Mouse (Mus musculus) kidney, postnatal 36 days (tissue): Measurements from ENCODE around the gene Gramd1b.

Experiments
- DNase-seq, 2 experiments: peaks; one replicate each; pipeline ENCODE4 v3.0.0; 2021 to 2022; ENCODE audit warnings: mixed read lengths in 2 of 2

Gramd1b gene

DNA sequence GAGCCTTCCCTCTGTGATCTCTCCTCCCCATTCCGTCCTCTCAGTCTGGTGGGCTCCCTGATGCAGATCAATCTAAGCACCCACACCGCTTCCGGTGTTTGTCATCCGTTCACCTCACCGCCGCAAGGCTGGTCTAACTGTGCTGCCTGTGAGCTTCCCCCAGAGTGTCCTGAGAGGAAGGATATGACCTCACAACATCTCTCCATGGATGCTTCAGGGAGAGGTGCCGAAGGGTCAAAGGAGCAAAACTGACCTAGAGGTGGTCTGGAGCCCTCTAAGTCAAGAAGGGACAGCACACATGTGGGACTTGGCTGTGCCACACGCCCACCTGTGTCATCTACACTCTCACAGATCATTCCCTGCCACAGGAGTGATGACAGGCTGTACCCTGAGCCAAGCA is 228.8 kb downstream of the Gramd1b start:
- no peak for DNase-seq

DNA sequence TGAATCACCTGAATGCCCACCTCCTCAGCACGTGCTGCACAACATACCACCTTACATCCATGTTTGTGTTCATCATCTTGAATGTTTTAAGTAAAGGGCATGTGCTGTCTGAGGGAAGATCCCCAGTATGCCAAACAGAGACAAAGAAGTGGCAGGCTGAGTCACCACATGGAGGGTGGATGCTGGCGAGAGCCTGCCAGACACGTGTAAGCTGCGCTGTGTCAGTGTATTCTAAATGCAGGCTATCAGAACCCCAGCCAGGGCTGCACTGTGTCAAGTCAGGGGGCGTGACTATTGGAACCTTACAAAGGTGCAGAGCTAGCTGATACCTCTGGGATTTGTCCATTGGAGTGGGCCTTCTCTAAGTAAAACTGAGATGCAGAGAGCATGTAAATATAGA is 229.7 kb downstream of the Gramd1b start:
- DNase-seq, result no peak

DNA sequence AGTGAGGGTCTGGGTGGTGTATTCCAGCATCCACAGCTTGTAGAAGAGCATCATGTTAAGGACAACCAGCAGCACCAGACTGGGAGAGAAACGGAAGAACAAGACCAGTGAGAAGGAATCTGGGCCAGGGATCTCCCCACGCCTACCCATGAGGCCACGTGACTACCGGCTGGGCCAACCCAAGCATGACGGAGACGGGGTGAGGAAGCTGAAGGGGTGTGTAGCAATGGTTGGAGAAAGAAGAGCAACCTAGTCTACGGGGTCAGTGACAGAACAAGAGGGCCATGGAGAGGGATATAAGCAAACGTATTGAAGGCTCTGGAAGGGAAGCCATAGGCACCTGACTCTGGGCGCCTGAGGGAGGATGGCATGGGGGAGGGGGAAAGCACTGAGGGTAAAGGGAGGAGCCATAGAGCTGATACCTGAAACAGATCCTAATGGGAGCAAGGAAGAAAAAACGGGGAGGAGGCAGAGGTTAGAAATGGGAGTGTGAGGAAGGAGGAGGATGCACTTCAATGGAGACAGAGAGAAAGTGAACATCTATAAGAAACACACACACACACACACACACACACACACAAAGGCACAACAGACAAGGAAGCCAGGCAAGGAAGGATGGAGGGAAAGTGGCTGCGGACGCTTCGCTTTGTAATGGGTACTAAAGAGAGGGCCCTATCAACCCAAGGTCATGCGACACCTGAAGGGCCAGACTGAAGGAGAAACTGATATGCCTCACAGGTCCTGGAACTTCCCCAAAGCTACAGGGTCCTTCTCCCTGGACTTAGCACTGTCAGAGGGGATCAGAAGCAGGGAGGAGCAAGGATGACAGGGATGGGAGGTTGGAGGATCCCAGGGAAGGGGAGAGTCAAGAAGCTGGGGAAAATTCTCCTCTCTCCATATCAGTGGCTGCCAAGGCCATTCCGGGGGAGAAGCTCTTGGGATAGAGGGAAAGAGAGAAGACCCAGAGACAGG is 230.9 kb downstream of the Gramd1b start:
- peak; percentile 56 to 61 for DNase-seq

DNA sequence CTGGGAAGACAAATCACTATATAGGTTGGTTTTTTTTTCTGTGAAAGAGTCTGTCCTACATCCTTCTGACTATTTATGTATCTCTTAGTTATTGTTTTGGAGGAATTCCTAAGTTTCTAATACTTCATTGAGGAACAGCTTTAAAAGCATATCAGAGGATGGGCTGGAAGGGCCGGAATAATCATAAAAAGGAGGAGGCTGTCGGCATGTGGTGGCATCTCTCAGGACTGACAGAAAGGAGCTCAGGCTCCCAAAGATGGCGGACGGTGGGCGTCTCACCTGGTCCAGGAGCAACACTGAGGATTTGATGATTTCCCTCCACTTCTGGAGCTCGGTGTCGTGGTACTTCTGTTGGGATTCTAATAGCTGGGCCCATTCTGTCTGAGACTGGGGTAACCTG is 231.9 kb downstream of the Gramd1b start:
- no peak for DNase-seq

DNA sequence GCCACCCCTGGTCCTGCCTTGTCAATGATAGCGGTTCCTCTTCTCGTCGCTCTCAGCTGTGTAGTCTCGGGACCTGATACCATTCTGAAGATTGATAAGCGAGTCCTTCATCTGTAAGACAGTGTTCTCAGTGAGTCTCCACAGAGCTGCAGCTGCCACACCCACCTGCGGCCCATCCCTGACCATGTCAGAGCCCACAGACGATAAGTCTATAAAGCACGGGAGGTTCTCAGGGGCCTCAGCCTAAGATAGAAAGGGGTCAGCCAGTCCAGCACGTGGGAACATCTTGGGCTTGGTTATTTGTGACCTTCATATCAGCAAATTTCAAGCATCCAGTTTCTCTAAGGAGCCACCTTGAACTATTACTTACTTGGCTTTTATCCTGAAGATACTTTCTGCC is 233.2 kb downstream of the Gramd1b start:
- DNase-seq, result peak in 1 of 2 experiments; percentile 31

DNA sequence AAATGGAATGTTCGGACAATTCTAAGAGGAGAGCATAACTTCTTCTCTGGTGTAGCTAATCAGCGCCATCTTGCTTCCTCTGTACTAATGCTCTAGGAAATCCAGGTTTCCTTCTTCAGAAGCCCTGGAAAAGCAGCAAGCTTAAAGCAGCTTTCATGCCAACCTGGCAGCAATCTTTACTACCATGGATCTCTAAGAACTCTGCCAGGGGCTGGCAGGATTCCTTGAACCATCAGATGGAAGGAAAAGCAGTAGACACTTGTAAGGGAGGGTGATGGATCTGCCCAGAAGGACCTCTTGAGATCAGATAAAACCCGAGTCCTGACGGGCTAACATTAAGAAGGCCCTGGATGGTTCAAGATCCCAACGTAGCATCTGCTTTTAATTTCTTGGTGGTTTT is 234.9 kb downstream of the Gramd1b start:
- DNase-seq, result no peak

DNA sequence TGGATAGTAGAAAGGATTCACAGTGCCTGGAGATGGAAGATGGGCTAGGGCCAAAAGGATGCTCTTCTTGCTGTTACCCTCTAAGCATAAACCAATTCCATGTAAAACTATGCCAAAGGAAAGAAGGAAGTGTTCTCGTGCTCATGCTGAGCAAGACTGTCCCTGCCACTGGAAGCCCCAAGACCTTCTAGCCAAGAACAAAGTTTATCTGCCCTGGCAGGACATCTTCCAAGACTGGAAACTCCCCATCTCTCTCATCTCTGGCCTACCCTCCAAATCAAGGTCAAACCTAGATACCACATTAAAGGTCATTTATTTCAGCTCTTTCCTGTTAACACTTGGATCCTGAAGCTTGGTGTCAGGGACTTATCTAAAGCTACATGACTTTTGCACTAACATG is 236.3 kb downstream of the Gramd1b start:
- no peak for DNase-seq

DNA sequence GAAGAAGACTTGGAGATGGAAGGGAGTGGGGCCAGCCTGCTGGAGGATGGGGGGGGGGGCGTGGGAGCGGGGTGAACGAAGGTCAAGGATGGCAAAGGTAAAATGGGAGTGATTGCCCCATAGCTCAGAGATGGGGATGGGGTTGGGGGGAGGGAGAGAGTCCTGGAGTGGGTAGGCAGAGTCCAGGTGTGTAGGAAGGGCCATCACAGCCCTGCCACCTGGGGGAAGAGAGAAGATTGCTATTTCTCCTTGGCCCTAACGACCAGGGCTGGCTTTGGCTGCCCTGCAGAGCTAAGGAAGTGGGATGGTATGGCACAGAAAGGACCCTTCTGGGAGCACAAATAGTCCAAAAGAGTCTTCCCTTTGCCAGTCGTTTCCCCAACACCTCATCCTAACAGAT is 237.0 kb downstream of the Gramd1b start:
- no peak for DNase-seq

DNA sequence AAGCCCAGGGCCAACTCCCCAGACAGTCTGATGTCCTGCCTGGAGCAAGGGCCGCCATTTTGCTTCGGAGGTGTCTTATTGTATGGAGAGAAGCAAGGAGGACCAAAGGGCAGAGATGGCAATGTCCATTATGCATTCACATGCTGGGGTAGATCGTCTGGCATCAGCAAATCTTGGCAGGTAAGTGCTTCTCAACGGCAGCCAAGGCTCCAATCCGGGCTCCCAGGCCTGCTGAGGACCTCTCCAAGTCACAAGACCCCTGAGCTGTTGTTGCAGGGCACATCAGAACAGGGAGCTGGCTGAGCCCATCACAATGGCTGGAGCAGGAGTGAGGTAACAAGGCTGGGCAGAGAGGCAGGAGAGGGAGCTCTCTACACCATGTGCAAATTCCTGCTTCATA is 237.4 kb downstream of the Gramd1b start:
- DNase-seq, result no peak

DNA sequence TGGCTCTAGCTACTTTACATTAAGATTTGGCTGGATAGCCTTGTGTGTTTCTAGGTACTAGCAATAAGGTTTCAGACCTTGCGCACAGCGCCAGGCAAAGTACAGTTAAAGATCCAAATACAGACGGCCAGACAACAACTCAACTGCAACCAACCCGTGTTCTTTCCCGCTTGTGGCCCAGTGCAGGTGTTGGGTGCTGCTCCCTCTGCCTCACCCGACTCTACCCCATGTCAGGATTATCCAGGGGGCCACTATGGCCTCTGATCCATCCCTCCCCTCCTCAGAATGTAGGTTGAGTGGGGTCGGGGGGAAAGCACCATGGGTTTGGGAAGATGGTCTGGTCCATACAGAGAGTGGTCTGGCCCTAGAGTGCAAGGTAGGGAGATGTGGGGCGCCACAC is 237.9 kb downstream of the Gramd1b start:
- DNase-seq, result no peak

DNA sequence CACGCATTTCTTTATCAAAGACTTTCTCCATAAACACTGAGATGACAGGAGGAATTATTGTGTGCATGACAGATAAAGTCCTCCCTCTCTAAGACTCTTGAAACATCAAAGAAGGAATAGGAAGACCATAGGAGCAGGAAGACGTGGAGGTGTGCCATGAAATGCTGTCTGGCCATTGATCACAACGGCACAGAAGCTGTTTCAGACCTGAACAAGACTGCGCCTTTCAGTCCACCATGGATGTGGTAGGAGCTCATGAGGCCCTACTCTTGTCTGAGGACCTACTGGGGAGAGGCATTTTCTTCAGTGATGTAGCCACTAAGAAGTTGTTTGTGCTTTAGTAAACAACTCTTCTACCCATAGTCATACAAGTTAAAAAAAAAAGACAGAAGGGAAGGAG is 238.7 kb downstream of the Gramd1b start:
- DNase-seq, result no peak

DNA sequence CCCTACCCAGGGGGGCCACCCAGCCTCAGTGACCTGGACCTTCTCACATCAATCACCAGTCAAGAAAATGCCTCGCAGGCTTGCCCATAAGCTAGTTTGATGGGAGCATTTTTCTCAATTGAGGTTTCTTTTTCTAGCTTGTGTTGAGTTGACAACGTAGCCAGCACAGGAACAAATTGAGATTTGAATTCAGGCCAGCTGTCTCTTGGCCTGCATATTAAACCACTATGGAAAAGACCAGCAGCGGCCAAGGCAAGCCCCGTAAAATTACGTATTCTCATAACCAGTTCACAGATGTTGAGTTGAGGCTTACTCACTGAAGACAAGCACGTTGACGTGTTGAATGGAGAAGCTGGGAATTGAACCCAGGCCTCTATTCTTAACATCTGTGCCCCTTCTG is 248.2 kb downstream of the Gramd1b start:
- no peak for DNase-seq

DNA sequence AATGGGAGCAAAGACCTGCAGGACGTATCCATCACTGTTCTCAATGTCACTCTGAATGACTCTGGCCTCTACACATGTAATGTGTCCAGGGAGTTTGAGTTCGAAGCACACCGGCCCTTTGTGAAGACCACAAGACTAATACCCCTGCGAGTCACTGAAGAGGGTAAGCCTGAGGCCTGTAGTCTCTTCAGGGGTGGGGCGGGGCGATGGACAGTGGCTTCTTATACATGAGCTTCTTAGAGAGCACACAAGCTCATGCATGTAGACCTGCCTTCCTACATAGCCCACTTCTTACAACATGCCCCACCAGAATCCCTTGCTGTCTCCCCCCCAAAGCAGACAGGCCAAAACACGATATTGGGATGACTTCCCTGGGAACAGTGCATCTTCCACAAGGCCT is 251.7 kb downstream of the Gramd1b start:
- DNase-seq, result no peak

DNA sequence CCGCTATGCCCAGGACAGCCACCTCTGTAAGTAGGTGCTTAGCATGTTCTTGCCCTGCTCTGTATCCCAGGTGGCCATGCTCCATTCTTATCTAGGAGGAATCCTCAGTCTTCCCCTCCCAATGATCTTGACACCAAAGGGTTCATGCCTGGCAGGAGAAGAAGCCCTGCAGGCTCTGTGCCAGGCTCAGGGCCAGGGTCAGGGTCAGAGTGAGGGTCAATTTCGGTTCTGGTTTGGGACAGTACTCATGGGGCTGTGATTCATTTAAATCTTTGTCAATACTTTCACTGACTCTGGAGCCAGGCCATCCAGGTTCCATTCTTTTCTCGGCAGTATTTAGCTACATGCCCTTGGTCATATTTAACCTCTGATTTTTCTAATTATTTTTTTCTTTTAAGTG is 253.5 kb downstream of the Gramd1b start:
- no peak for DNase-seq

DNA sequence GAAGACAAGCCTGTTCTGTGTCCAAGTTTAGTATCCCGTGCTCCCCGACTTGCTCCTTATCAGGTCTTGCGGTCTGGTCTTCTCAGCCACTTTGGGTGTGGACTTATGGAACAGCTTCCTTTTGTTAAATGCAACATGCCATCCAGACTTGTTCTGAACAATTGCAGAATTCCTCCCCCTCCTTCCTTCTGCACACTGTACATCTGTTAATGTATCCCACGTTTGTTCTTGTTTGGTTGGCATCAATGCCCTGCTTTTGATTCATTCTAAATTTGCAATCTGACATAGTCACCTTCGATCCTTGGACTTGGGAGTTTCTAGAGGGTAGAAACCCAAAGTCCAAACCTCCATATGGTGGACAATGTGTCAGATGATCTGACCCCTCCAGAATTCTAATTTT is 255.3 kb downstream of the Gramd1b start:
- DNase-seq, result no peak

DNA sequence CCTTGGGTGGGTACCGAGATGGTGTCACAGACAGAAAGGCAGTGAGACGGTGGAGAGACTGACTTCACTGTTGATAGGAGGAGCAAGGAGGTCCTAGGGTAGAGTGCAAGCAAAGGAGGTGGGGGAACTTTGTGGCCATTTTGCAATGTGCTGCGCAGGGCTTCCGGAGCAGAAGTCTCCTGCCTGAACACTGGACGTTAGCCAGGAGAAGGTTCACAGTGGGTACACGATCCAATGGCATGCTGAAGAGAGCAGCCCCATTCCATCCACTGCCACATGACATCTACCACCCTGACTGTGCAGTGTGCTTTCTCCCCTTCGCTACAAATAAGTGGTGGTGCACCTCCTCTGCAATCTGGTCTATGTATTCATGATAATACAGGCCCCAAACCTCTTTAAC is 258.4 kb downstream of the Gramd1b start:
- no peak for DNase-seq

DNA sequence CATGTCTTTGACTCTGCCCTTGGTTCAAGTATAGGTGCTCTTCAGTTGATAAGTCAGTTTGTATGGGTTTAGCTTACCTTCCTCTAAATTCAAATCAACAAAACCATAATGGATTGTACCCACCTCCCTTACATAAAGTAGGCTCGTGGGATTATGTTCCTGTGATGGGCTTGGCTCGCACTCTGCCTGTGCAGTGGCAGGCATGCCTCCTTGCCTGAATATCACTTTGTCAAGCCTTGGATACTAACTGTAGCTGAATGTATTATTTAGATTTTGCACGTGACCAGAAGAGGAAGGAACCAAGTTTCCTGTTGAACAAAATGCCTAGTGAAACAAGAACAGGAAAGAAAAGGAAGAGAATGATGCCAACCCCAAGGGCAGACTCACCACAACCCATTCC is 260.1 kb downstream of the Gramd1b start:
- DNase-seq, result no peak

DNA sequence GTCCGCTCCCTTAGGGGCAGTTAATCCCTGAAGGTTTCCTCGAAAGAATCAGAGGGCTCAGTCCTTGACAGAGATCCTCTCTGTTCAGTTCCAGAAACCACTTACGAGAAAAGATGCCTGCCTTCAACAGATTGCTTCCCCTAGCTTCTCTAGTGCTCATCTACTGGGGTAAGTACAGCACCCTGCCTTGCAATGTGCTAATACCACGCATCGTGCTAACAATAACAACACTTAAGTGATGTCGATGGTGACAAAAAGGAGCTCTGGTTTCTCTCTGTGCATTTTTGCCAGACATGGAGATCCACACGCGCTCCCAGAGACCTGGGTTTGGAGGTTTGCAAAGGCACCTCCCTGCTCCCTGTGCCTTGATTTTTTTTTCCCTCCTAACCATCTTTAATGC is 261.3 kb downstream of the Gramd1b start:
- no peak for DNase-seq

DNA sequence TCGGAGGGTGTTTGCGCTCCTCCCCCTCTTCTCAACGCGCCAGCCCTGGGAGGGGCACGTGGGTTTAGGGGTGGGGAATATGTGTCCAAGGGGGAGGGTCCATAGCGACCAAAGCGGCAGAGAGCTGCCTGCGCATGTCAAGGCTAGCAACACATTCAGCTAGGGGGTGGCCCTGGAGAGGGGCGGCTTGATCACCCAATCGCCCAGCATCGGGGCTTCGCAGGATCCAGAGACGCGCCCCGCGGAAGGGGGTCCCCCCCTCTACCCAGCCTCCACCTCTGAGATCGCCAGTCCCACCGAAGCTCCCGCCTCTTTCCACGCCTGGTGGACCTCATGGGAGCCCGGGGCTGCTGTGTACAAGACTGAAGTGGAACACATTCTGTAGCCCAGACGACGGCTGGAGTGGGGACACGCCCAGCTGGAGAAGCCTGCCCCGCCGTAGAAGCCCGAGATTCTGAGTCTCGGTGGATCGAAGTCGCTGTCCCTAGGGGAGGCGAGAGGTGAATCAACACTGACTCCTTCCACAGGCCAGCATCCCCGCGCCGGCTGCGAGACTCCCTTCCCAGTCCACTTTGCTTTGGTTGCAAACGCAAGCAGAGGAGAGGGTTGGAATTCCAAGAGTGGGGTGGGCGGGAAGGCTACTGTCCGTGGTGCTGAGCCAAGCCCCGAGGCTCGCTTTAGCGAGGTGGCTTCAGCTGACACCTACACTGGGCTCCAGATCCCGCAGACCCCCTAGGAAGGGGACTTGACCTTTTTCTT is 261.9 kb downstream of the Gramd1b start, which contains the start of gene Scn3b:
Gene Scn3b, plus strand, starts transcription at position 115 of the 759 bp plus-strand sequence.
- peak in 1 of 2 experiments; percentile 50 for DNase-seq

DNA sequence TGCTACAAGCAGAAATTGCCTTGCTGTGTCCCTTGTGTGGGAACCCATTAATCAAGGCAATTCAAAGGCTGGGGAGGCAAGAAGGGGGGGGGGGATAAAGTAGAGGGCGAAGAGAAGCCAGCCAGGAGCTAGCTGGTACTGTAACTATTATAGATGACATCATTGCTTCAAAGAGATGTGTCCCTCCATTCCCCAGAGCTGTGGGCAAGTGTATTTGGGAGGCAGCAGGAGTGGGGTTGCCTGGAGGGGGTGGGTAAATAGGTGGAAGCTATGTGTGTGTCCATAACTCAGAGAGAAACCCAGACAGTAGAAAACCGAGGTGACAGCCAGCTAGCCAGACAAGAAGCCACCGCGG is 262.5 kb downstream of the Gramd1b start:
- no peak for DNase-seq

DNA sequence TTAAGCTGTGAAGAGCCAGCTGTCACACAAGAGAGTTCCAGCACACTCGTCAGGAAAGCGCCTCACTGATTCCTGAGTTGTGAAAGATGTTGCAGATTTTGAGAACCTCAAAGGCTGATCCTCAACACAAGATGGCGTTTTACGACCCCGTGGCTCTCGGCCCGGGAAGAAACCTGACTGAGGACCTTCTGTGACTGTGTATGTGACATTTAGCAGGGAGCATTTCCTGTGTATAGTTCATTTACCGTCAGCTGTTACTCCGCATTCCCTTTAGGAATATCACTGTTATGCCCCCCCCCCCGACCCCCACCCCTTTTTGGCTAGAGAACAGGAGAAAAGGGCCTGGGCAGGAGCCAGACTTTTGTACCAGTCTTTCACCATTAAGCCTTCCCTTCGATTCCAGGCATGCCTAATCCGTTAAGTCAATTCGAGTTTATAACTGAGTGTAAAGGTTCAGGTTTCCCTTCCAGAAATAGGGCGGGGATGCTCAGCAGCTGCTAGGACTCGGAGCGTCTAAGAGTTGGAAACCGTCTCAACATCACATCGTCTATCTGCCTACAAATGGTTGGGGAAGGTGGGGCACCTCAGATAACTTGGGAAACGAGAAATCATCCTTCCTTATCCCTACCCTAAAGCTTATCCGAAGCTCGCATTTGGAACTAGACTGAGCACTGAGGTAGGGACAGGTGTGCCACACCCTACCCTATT is 263.0 kb downstream of the Gramd1b start:
- DNase-seq, result no peak

DNA sequence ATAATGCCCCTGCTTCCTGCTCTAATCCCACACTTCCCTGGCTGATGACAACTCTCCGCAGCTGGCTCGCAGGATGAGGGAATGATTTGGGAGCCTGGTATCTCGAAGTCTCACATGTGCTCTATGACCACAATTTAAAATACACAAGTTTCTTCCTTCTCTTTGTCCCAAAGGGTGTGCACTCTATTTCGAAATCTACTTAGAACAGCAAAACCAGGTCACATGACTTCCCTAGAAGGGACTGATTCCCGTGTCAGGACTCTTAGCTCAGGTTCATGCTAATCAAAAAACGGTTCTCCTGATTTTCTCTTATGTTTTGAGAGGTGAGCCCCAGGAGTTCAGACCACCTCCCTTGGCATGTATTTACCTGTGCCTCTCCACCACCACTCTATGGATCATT is 267.3 kb downstream of the Gramd1b start:
- no peak for DNase-seq

DNA sequence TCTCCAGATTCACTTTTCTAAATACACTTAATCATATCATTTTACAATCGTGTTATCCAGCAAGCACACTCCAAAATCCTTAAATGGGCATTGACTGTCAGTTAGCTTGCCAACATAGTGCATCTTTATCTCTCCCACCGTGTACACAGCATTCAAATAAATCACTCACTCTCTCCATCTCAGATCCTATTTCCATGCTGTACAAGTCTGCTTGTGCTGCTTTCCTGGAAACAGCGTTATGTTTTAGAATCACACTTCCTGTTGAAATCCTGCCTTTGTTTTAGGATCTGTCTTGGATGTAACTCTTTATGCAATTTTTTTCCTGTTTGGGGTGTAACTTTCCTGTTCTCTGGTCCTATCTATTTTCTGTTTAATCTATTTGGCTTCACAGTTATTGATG is 278.7 kb downstream of the Gramd1b start:
- DNase-seq, result no peak
